Mouse (Mus musculus) cortical plate, adult 2 months (tissue): ENCODE results near the gene Cpa5.

Source experiments
- CTCF ChIP-seq: fragments of 200-500 bp; IDR thresholded peaks from 2 replicates; pipeline ENCODE4 v1.5.1; 2011; ENCODE audit warnings: mild to moderate bottlenecking, control low read depth, low read length; ENCODE audit not compliant: insufficient read depth; ENCODE audit errors: extremely low read depth
- POLR2A ChIP-seq: fragments of 200-500 bp; IDR thresholded peaks from 2 replicates; pipeline ENCODE4 v1.6.1; 2011; ENCODE audit warnings: mild to moderate bottlenecking, low read length, control low read depth; ENCODE audit not compliant: insufficient read depth; ENCODE audit errors: extremely low read depth

DNA sequence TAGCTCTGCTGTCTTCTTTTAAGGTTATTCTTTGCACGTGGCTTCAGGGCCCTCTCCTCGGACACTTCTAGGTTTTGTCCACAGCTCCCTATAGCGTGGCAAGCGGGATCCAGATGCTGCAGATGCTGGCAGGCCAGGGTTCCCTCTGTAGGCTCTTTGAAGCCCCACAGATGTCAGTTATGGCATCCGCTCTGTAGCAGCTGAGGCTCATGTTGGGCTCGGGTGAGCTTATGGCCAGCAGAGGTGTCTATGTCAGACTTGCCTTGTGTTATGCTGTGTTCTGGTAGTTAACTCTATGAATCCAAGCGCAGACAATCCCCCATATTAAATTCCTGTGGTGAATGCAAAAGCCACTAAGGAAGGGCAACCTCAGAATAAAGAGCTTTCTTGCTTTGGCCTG, 69.6 kb downstream of the Cpa5 start:
- TF ChIP-seq CTCF (no peak), POLR2A (no peak)
